15 mouse cellular contexts compared by ENCODE assay signal in the genomic region with DNA sequence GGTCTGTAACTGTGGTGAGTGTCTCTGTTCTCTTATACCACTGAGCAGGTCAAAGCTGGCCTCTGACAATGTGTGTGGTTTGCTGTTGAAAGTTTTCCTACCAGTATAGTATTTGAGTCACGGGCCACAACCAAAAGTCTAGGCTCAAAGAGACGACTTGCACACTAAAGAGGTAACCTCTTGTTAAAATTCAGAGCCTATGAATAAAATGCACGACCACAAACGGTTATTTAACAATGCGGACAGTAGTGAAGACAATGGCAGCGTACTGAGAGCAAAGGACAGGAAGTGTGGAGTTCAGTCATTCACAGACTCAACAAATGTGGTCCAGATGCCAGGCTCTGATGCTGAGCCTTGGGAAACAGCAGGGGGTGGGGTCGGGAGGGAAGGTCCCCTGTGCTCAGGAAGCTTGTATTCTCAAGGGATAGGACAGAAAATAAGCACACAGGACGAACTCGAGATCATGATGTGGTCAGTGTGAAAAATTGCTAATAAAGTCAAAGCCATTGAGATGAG.
DNase-seq lines count a peak whose midpoint lies in the region; ATAC-seq lines count a peak whose summit lies in the region.
"Had no signal": no experiment of that assay in that cellular context is flagged by ENCODE, and none has a peak within 500 bp of the region (broad histone marks: within the 10 kb centered on the region; RNA-seq: fewer than 3 reads in every experiment).

No protein-coding gene starts in this region.

- no peaks in the 10 kb centered on the region for H3K27me3 ChIP-seq in heart, embryonic 16.5 days (ENCODE audit: control insufficient read depth, insufficient read depth, low read length)
- no peaks in the 10 kb centered on the region for H3K27me3 ChIP-seq in embryonic facial prominence, embryonic 15.5 days

- H3K27ac ChIP-seq in heart, embryonic 16.5 days (ENCODE audit: low read length) = peak overlapping the region; percentile 26; the same call in 1 of the 2 replicates
- H3K27ac ChIP-seq in embryonic facial prominence, embryonic 15.5 days (replicated peaks) = 0 out of 2 replicates have a peak overlapping the region, but pooled peaks have one; percentile 34
- H3K27ac ChIP-seq: left cerebral cortex, adult 2 months; liver, embryonic 12.5 days had no signal

- no peak overlapping the region for H3K4me3 ChIP-seq in heart, embryonic 16.5 days (ENCODE audit: low read length)
- H3K4me3 ChIP-seq in embryonic facial prominence, embryonic 15.5 days (replicated peaks) = no peak overlapping the region
- H3K4me3 ChIP-seq: left cerebral cortex, adult 2 months; liver, embryonic 12.5 days had no signal

- WGBS in heart, embryonic 16.5 days = 57% methylated on average over 9 of the region's 9 CpGs
- WGBS in embryonic facial prominence, embryonic 15.5 days = 40% methylated on average over 9 of the region's 9 CpGs

- ATAC-seq in heart, embryonic 16.5 days (replicated peaks; ENCODE audit: extremely low read depth, insufficient read depth, low FRiP score) = no peak
- ATAC-seq in embryonic facial prominence, embryonic 15.5 days (ENCODE audit: insufficient number of reproducible peaks, low FRiP score, low TSS enrichment, low read depth) = no peak
- ATAC-seq in megakaryocyte progenitor cell, adult 5-6 weeks (replicated peaks; ENCODE audit: poor library complexity) = no peak
- ATAC-seq: activated CD4-positive, CD25-positive, alpha-beta regulatory T cell, adult 4 months; forebrain, embryonic 14.5 days; liver, embryonic 12.5 days had no signal

- H3K4me2 ChIP-seq in heart, embryonic 16.5 days (ENCODE audit: low read depth, low read length) = no peak overlapping the region
- H3K4me2 ChIP-seq in embryonic facial prominence, embryonic 15.5 days (replicated peaks) = no peak overlapping the region

- no peaks in the 10 kb centered on the region for H3K9me3 ChIP-seq in heart, embryonic 16.5 days (replicated peaks; ENCODE audit: control insufficient read depth, low read length)
- H3K9me3 ChIP-seq in embryonic facial prominence, embryonic 15.5 days (replicated peaks) = no peaks in the 10 kb centered on the region
- H3K9me3 ChIP-seq: liver, embryonic 12.5 days had no signal

- peaks cover 27% of the 10 kb centered on the region for H3K4me1 ChIP-seq in heart, embryonic 16.5 days (ENCODE audit: control insufficient read depth, insufficient read depth, low read length)
- H3K4me1 ChIP-seq in embryonic facial prominence, embryonic 15.5 days = peaks cover 45% of the 10 kb centered on the region

- H3K9ac ChIP-seq in heart, embryonic 16.5 days (ENCODE audit: low read length) = no peak overlapping the region
- H3K9ac ChIP-seq in embryonic facial prominence, embryonic 15.5 days = no peak overlapping the region
- H3K9ac ChIP-seq: liver, embryonic 12.5 days had no signal

- DNase-seq in heart, adult 8-10 months (ENCODE audit: low spot score) = no peak
- DNase-seq in 416B (ENCODE audit: low read depth) (peak; percentile 73), ES-CJ7 (ENCODE audit: low read depth, low spot score) (peak; percentile 68), liver (no peak)
- DNase-seq: cerebellum, adult 11-12 months; kidney, adult 11 months; right cerebral cortex, postnatal 25 days; thymus, postnatal 14 days had no signal

- H3K36me3 ChIP-seq in heart, embryonic 16.5 days (ENCODE audit: control insufficient read depth, insufficient read depth) = no peaks in the 10 kb centered on the region
- no peaks in the 10 kb centered on the region for H3K36me3 ChIP-seq in embryonic facial prominence, embryonic 15.5 days
- H3K36me3 ChIP-seq: liver, embryonic 12.5 days had no signal

Comparison
In these comparisons a context has a peak if more than half of its experiments do, and no peak if none do; other contexts are left out.
1. DNase-seq: peak in 416B (single experiment) and ES-CJ7 (single experiment); none in heart, adult 8-10 months (single experiment) and liver (single experiment).